Mouse (Mus musculus) retina, adult 2 months (tissue): ENCODE measurements around the gene U2af1l4.
A peak's percentile ranks its signal among the peaks of the same experiment; 100 is the strongest.

Experiments used
- DNase-seq: peaks from one replicate; pipeline ENCODE4 v3.0.0-alpha.2; 2012; ENCODE audit warnings: low read depth, low spot score

U2af1l4 gene

GRCm38 (mm10) chr7:30563117-30563905, at the start of gene U2af1l4, which contains the start of the genes Gm49396 and Psenen:
TSS of gene U2af1l4 (plus strand) at chr7:30563301.
TSS of gene Gm49396 (plus strand) at chr7:30563344.
TSS of gene Psenen (minus strand) at chr7:30563627.
- peak; percentile 98 for DNase-seq

DNA sequence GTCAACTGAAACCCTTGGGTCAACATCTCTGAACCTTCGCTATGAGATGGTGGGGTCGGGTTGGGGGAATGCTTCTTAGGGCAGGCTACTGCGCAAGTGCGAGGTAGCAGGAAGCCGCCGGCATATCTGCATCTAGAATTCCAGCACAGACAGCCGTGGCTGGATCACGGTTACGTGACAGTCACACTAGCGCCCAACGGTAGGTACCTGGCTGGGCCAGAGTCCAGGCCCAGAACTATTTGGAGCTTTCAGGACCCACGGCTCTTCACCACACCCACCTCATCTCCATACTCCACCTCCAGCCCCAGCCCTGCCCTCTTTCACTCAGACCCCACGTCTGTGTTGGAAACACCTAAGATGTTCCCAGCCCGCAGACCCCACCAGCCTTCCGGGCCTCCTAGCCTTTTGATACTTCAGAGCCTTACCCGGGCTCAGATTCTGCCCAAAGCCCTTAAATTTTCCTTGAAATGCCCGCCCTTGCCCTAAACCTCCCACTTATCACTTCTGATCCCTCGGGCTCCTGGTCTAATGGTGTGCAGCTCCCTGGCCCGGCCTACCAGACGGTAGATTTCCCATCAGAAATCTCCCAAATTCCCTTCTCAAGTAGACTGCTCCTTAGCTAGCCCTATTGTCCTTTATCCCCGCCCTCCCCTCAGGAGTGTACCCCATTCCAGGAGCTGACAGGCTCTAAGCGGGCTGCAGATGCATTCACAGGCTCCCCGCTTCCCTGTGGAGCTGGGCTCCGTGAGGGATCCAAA, 47.9 kb upstream of the U2af1l4 start:
- DNase-seq = no peak

- DNase-seq = no peak
Measured at GRCm38 (mm10) chr7:30518325-30518724, 44.8 kb upstream of the U2af1l4 start.

DNA sequence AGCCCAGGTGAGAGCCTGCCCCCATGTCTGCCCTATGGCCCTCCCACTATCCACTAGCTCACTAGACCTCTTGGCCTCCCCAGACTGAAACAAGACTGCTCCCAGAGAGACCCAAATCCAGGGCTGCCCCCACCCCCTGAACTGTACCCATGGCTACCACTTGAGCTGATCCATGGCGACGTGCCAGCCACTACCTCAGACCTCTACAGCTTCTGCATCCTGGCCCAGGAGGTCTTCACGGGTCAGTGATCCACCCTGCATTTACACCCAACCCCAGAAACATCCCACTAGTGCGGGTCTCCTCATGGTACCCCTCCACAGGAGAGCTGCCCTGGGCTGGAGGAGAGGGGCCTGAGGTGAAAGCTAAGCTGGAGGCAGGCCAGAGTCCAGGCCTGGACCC, 42.7 kb upstream of the U2af1l4 start:
- DNase-seq = no peak

GRCm38 (mm10) chr7:30520856-30521255, 42.2 kb upstream of the U2af1l4 start:
- DNase-seq = no peak

DNA sequence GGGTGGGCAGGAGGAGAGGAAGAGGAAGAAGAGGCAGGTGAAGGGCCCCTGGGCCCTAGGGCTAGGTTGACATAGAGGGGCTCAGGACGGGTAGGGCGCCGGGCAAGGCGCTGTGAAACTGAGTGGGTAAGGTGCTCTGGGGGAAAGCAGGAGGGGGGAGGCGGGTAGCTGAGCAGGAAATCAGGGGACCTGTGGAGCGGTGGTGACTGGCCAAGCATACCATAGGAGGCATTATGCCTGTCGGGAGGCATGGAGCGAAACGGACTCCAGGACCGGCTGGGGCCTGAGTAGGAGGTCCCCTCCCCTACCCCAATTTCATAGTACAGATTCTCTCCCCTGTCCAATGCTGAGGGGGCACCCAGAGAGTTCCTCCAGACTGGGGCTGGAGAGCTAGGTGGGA, 40.2 kb upstream of the U2af1l4 start:
- no peak for DNase-seq

DNA sequence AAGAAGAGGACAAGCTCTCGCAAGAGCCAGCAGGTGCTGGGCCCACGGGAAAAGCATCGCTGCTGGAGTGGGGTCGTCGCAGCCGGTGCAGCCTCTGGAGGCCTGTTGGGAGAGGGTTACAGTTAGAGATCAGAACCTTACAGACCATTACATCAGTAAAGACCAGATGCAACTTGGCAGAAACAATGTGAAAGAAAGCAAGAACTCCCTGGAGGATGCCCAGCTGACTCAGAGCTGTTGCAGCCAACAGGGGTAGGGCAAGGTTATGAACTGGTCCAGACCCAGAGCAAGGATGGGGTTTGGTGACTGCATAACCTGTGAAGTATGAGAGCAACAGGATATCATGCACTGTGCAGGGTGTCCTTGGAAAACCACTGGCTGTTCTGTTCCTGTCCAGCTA, 38.6 kb upstream of the U2af1l4 start:
- DNase-seq = no peak

DNA sequence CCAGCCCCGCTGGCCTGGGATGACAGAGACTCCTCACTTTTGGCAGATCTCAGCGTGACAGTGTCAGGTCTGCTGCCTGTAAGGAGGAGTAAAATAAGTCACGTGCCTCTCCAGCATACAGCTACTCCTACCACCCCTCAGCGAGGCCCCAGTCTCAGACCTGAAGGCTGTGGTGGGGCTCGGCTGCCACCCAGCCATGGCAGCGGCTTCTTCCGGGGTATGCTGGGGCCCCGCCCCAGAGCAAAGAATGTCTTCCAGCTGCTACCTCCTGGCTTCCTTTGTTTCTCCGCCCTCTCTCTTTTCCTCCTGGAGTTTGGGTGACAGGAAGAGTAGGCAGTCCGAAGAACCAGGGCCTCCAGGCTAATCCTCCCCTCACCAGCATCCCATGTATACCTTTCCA, 37.1 kb upstream of the U2af1l4 start:
- no peak for DNase-seq

- DNase-seq = no peak
Measured at GRCm38 (mm10) chr7:30526399-30526798, 36.7 kb upstream of the U2af1l4 start.

- DNase-seq = no peak
Measured at GRCm38 (mm10) chr7:30526981-30527380, 36.1 kb upstream of the U2af1l4 start.

GRCm38 (mm10) chr7:30531291-30531815, 31.7 kb upstream of the U2af1l4 start:
- no peak for DNase-seq

DNA sequence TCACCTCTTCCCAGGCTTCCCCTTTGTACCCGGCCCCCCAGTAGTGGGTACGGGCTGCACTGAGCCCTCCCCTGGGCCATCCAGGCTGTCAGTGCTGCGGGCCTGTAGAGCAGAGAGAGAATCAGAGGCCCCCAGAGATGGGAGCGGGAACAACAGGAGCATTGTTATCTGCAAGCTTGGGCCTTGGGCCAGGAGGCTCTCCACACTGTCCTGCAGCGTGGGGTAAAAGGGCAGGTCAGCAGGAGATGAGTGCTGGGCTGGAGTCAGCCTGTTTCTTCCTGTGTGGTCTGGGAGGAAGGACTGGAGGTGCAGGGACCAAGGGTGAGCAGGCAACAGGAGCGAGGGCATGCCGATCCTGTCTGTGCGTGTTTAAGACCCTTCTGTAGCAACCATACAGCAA, 30.2 kb upstream of the U2af1l4 start:
- no peak for DNase-seq

GRCm38 (mm10) chr7:30533941-30534632, 29.0 kb upstream of the U2af1l4 start:
- DNase-seq = no peak

GRCm38 (mm10) chr7:30534633-30535577, 28.2 kb upstream of the U2af1l4 start, which contains the start of gene Arhgap33:
TSS of gene Arhgap33 (minus strand) at chr7:30535060.
- DNase-seq = peak; percentile 95

- DNase-seq = no peak
Measured at GRCm38 (mm10) chr7:30540572-30540971, 22.5 kb upstream of the U2af1l4 start.

DNA sequence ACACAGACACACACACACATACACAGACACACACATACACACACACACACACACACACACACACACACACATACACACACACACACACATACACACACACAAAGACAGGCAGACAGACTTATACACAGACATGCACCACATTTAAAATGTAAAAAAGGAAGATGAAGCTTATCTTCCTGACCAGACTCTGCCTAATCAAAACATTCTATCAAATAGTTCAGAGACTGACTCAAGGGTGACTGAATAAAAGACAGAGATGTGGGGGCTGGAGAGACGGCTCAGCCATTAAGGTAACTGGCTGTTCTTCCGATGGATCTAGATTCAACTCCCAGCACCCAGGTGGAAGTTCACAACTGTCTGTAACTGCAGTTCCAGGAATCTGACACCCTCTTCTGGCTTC, 18.8 kb upstream of the U2af1l4 start:
- no peak for DNase-seq

- DNase-seq = no peak
Measured at GRCm38 (mm10) chr7:30549880-30550279, 13.2 kb upstream of the U2af1l4 start.

DNA sequence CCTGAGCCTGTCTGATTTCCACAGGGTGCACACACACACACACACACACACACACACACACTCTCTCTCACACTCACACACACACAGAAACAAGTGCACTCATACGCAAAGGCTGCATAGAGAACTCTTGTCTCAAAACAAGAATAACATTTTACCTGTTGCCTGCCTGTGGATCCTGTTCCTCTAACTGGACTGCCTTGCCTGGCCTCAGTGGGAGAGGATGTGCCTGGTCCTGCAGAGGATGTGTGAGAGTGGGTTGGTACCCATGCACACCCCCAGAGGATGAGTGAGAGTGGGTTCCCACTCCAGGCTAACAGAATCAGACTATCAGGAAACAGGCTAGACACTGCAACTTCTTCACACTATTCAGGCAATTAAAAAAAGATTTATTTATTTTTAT, 12.5 kb upstream of the U2af1l4 start:
- no peak for DNase-seq

GRCm38 (mm10) chr7:30551445-30552101, 11.5 kb upstream of the U2af1l4 start:
- peak; percentile 71 for DNase-seq
